Mouse (Mus musculus): ENCODE results near the gene Mid2. TPM values are rescaled to one million over a fixed set of nuclear protein-coding genes. Genes with fewer than 3 reads are reported as not detected.

Gene Mid2
- polyA plus RNA-seq (2014; fragmentation: Nextera tagmentation; extraction: Ambion mirVana): 3.8 and 6.6 TPM in 2 replicates

DNA sequence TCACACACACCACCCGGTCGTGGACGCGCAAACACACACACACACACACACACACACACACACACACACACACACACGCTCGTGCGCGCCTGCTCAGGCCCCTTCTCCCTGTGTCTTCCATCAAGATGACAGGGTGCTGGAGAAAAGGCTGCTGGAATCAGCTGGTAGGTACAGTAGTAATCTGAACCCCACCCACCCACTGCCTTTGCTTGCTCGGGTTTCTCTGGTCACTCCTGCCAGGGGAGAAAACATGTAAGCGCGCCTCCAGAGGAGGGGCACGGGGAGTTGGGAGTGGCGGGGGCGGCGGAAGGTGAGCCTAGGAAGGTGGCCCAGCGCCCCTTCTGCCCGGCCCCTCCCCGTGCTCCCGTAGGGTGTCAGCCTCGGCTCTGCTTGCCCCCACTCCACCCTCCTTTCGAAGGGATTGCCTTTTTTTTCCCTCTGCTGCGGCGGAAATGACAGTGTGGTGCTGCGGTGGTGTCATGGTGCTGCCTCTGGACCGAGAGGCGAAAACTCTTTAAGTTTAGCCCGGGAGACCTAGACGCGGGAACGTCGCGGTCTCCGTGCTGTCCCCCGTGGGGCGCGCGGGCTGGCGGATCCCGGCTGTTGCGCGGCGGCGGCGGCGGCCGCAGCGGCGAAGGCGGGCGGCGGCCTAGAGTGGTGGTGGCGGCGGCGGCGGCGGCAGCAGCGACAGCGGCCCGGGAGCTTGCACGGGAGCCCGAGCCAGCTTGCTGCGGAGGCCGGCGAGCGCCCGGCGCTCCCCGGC is at the start of gene Mid2:
TSS of gene Mid2 (plus strand) at position 121 of the 763 bp plus-strand sequence.
- WGBS: 10% methylated on average over 29 of the region's 68 CpGs
- H3K27me3 ChIP-seq (ENCODE audit: control insufficient read depth, insufficient read depth, low read length): peaks cover 10% of the 10 kb centered on the region; the same call in 1 of the 2 replicates
- no peaks in the 10 kb centered on the region for H3K9me3 ChIP-seq (ENCODE audit: control insufficient read depth, low read length)
- H3K36me3 ChIP-seq (ENCODE audit: control insufficient read depth, insufficient read depth, low read length): no peaks in the 10 kb centered on the region
- DNase-seq (ENCODE audit: low spot score) (peak; percentile 27), ATAC-seq (ENCODE audit: insufficient read depth, low FRiP score, low TSS enrichment) (peak; percentile 62)
- peak within 1 kb of the TSS; percentile 63 for H3K9ac ChIP-seq (ENCODE audit: low read length)
- peak within 1 kb of the TSS; percentile 54 for H3K4me3 ChIP-seq (ENCODE audit: low read depth, low read length)
- no peaks in the 10 kb centered on the region for H3K4me1 ChIP-seq (ENCODE audit: control insufficient read depth, insufficient read depth, low read length)
- H3K27ac ChIP-seq (ENCODE audit: low read depth, low read length): no peak within 1 kb of the TSS
- peak within 1 kb of the TSS; percentile 63 for H3K4me2 ChIP-seq (ENCODE audit: low read depth)

DNA sequence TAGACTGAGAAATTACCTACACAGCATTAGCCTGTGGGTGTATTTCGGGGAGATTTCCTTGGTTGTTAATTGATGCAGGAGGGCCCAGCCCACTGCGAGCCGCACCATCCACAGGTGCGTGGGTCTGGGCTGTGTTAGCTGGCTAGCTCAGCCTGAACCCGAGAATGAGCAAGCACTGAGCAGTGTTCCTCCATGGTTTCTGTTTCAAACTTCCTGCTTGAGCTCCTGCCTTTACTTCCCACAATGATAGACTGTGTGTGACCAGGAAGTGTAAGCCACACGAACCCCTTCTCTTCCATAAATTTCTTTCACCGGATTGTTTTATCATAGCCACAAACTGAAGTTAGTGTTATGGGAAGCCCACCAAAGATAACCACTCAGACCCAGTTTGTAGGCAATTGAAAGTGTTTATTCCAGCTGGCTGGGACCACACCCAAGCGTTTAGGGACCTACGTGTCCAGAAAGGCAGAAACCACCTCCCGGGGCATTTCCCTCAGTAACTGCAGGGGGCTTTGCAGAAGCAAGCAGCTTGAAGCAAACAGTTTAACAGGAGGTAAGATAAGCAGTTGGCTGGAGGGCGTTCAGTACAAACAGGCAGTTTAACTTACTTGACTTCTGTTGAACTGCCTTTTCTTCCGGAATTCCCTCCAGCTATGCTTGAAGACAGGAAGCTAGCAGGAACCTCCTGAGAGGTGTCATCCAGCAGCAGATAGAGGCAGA is 39.4 kb upstream of the Mid2 start:
- no peaks in the 10 kb centered on the region for H3K9me3 ChIP-seq (ENCODE audit: control insufficient read depth, low read length)
- WGBS: 63% methylated on average over 12 of the region's 12 CpGs
- no peak for DNase-seq (ENCODE audit: low spot score)
- no peak overlapping the region for H3K4me2 ChIP-seq (ENCODE audit: low read depth)
- no peak for ATAC-seq (ENCODE audit: insufficient read depth, low FRiP score, low TSS enrichment)
- H3K9ac ChIP-seq (ENCODE audit: low read length): no peak overlapping the region
- H3K27me3 ChIP-seq (ENCODE audit: control insufficient read depth, insufficient read depth, low read length): no peaks in the 10 kb centered on the region
- H3K4me1 ChIP-seq (ENCODE audit: control insufficient read depth, insufficient read depth, low read length): no peaks in the 10 kb centered on the region
- H3K36me3 ChIP-seq (ENCODE audit: control insufficient read depth, insufficient read depth, low read length): no peaks in the 10 kb centered on the region
- H3K27ac ChIP-seq (ENCODE audit: low read depth, low read length): no peak overlapping the region
- H3K4me3 ChIP-seq (ENCODE audit: low read depth, low read length): no peak overlapping the region

DNA sequence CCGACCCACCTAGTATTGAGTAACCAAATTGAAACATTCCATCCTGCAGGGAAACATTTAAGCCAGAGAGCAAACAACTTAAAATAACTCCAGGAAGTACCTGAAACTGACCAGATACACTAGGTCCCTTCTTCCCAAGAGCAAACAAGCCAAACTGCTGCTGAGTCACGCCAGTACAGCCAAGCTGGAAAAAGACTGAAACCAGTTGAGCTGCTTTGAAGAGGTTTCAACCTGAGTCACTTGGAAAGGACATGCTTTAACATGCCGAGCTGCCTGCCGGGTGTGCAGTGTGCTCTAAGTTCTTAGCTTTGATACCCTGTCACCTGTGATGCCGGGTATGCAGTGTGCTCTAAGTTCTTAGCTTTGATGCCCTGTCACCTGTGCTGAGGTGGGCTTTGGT is 26.4 kb upstream of the Mid2 start:
- no peak overlapping the region for H3K4me2 ChIP-seq (ENCODE audit: low read depth)
- H3K9me3 ChIP-seq (ENCODE audit: control insufficient read depth, low read length): no peaks in the 10 kb centered on the region
- H3K27me3 ChIP-seq (ENCODE audit: control insufficient read depth, insufficient read depth, low read length): no peaks in the 10 kb centered on the region
- no peak for DNase-seq (ENCODE audit: low spot score)
- WGBS: 96% methylated on average over 5 of the region's 5 CpGs
- no peak overlapping the region for H3K27ac ChIP-seq (ENCODE audit: low read depth, low read length)
- H3K36me3 ChIP-seq (ENCODE audit: control insufficient read depth, insufficient read depth, low read length): no peaks in the 10 kb centered on the region
- H3K4me3 ChIP-seq (ENCODE audit: low read depth, low read length): no peak overlapping the region
- H3K4me1 ChIP-seq (ENCODE audit: control insufficient read depth, insufficient read depth, low read length): no peaks in the 10 kb centered on the region
- ATAC-seq (ENCODE audit: insufficient read depth, low FRiP score, low TSS enrichment): no peak
- H3K9ac ChIP-seq (ENCODE audit: low read length): no peak overlapping the region

DNA sequence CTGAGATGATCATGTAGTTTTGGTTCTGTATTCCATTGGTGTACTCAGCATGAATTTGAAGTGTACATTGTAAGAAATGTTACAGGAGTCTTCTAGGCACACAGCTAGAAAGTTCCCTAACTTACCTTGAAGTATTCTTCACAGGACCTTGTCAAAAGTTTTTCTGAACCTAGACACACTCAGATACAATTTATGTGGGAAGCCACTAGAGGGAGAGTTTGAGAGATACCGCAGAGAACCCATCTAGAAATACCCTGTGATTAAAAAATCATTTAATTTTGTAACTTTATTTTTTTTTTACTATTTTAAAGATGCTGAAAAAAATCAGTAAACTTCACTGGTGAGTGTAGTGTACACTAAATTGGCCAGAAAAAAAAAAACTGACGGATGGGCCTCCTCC is 24.8 kb upstream of the Mid2 start:
- Histone ChIP-seq H3K36me3 (ENCODE audit: control insufficient read depth, insufficient read depth, low read length) (no peaks in the 10 kb centered on the region), H3K9me3 (ENCODE audit: control insufficient read depth, low read length) (no peaks in the 10 kb centered on the region), H3K4me1 (ENCODE audit: control insufficient read depth, insufficient read depth, low read length) (no peaks in the 10 kb centered on the region), H3K27me3 (ENCODE audit: control insufficient read depth, insufficient read depth, low read length) (no peaks in the 10 kb centered on the region), H3K4me3 (ENCODE audit: low read depth, low read length) (no peak overlapping the region), H3K9ac (ENCODE audit: low read length) (no peak overlapping the region), H3K4me2 (ENCODE audit: low read depth) (no peak overlapping the region), H3K27ac (ENCODE audit: low read depth, low read length) (no peak overlapping the region)
- ATAC-seq (ENCODE audit: insufficient read depth, low FRiP score, low TSS enrichment): no peak
- DNase-seq (ENCODE audit: low spot score): no peak
- WGBS: 73% methylated on average over 2 of the region's 2 CpGs

DNA sequence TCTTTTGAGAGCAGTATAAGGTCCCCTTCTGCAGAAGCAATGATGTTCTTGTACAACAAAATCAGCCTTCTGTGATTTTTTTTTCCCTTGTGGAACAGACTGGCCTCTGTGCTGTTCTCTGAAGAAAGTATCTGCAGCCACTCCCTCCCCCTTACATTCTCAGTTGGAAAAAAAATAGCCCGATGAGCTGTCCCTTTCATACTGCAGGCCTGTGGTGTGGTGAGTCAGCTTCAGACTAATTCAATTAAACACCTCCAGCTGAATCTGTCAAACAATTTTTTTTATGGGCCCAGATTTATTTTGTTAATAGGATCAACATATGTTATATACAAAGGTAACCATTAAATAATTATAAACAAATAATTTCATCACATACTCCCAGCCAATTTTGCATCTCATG is 3.7 kb upstream of the Mid2 start:
- WGBS: 40% methylated on average over 1 of the region's 1 CpGs
- no peak overlapping the region for H3K9ac ChIP-seq (ENCODE audit: low read length)
- H3K4me2 ChIP-seq (ENCODE audit: low read depth): no peak overlapping the region
- no peaks in the 10 kb centered on the region for H3K9me3 ChIP-seq (ENCODE audit: control insufficient read depth, low read length)
- DNase-seq (ENCODE audit: low spot score) (no peak), ATAC-seq (ENCODE audit: insufficient read depth, low FRiP score, low TSS enrichment) (no peak)
- H3K27ac ChIP-seq (ENCODE audit: low read depth, low read length): no peak overlapping the region
- no peaks in the 10 kb centered on the region for H3K4me1 ChIP-seq (ENCODE audit: control insufficient read depth, insufficient read depth, low read length)
- H3K4me3 ChIP-seq (ENCODE audit: low read depth, low read length): no peak overlapping the region
- peaks cover 10% of the 10 kb centered on the region; the same call in 1 of the 2 replicates for H3K27me3 ChIP-seq (ENCODE audit: control insufficient read depth, insufficient read depth, low read length)
- H3K36me3 ChIP-seq (ENCODE audit: control insufficient read depth, insufficient read depth, low read length): no peaks in the 10 kb centered on the region

DNA sequence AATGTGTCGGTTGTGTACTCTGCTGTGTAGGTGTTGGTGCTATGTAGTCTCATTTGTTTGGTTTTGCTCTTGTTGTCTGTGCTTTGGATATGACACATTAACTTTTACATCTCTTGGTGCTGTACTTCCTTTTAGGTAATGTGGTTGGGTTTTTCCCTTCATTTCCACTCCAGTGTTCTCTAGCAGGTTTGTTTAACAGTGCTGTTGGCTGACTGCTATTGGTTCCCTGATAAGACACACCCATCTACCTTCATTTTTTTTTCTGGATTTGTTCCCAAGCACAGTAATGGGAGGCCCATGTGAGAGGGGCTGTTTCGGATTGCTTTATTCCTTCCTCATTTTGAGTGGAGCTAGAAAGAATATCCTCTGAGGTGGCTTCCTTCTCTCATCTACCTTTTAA is 883 bp upstream of the Mid2 start:
- Histone ChIP-seq H3K4me2 (ENCODE audit: low read depth) (no peak overlapping the region), H3K4me1 (ENCODE audit: control insufficient read depth, insufficient read depth, low read length) (no peaks in the 10 kb centered on the region), H3K36me3 (ENCODE audit: control insufficient read depth, insufficient read depth, low read length) (no peaks in the 10 kb centered on the region), H3K9me3 (ENCODE audit: control insufficient read depth, low read length) (no peaks in the 10 kb centered on the region), H3K4me3 (ENCODE audit: low read depth, low read length) (no peak overlapping the region), H3K9ac (ENCODE audit: low read length) (no peak overlapping the region), H3K27me3 (ENCODE audit: control insufficient read depth, insufficient read depth, low read length) (peaks cover 10% of the 10 kb centered on the region; the same call in 1 of the 2 replicates), H3K27ac (ENCODE audit: low read depth, low read length) (no peak overlapping the region)
- DNase-seq (ENCODE audit: low spot score): no peak
- no peak for ATAC-seq (ENCODE audit: insufficient read depth, low FRiP score, low TSS enrichment)
- 84% methylated on average over 2 of the region's 2 CpGs for WGBS

DNA sequence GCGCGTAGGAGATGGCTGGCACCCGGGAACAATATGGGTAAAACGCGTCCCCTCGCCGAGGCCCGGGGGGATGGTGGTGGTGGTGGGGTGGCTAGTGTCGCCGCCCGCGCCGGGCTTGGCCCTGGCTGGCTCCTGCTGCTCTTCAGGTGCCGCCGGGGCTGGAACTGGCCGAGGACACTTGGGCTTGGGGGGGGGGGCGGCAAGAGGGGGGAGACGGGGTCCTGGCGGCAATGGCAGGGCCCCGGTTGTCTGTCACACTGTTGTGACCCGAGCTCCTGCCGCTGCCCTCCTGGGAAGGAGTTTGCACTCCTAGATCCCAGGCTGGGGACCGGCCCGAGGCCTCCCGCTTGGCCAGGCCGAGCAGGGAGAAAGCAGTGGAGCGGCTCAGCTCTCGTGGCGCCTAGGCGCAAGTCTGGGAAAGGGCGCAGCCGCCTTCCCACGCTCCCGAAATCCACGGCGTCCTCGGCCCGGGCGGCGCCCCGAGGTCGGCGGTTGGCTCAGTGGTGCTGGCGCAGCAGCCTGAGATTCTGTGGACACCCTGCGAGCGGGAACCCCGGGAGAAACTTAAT is 927 bp downstream of the Mid2 start:
- peaks cover 10% of the 10 kb centered on the region; the same call in 1 of the 2 replicates for H3K27me3 ChIP-seq (ENCODE audit: control insufficient read depth, insufficient read depth, low read length)
- H3K9ac ChIP-seq (ENCODE audit: low read length): peak overlapping the region; percentile 63
- H3K27ac ChIP-seq (ENCODE audit: low read depth, low read length): no peak overlapping the region
- WGBS: 24% methylated on average over 25 of the region's 47 CpGs
- H3K4me3 ChIP-seq (ENCODE audit: low read depth, low read length): peak overlapping the region; percentile 54
- H3K4me1 ChIP-seq (ENCODE audit: control insufficient read depth, insufficient read depth, low read length): no peaks in the 10 kb centered on the region
- ATAC-seq (ENCODE audit: insufficient read depth, low FRiP score, low TSS enrichment) (peak; percentile 62), DNase-seq (ENCODE audit: low spot score) (peak; percentile 40)
- no peaks in the 10 kb centered on the region for H3K36me3 ChIP-seq (ENCODE audit: control insufficient read depth, insufficient read depth, low read length)
- peak overlapping the region; percentile 63 for H3K4me2 ChIP-seq (ENCODE audit: low read depth)
- no peaks in the 10 kb centered on the region for H3K9me3 ChIP-seq (ENCODE audit: control insufficient read depth, low read length)

DNA sequence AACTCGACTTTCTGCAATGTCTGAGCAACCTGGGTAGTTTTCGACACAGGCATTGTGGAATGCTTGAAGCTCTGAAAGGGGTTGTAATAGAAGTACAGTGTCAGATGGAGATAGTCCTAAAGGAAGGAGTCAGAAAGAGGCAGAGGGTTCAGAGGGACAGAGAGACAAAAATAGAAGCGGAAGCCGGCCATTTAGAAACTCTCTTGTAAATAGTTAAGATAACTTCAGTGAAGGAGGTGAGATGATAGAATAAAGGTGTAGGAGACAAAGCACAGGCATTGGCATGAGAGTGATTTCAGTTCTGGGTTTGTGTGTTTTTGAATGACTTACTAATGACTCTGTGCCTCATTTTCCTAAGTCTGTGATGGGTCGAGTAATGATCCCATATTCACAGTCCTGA is 11.0 kb downstream of the Mid2 start:
- ATAC-seq (ENCODE audit: insufficient read depth, low FRiP score, low TSS enrichment): no peak
- no peak overlapping the region for H3K27ac ChIP-seq (ENCODE audit: low read depth, low read length)
- H3K4me3 ChIP-seq (ENCODE audit: low read depth, low read length): no peak overlapping the region
- WGBS: 86% methylated on average over 5 of the region's 5 CpGs
- no peak overlapping the region for H3K9ac ChIP-seq (ENCODE audit: low read length)
- DNase-seq (ENCODE audit: low spot score): no peak
- H3K27me3 ChIP-seq (ENCODE audit: control insufficient read depth, insufficient read depth, low read length): 0 out of 2 replicates have a peak, but pooled peaks cover 2% of the 10 kb centered on the region
- no peaks in the 10 kb centered on the region for H3K9me3 ChIP-seq (ENCODE audit: control insufficient read depth, low read length)
- no peaks in the 10 kb centered on the region for H3K36me3 ChIP-seq (ENCODE audit: control insufficient read depth, insufficient read depth, low read length)
- no peaks in the 10 kb centered on the region for H3K4me1 ChIP-seq (ENCODE audit: control insufficient read depth, insufficient read depth, low read length)
- no peak overlapping the region for H3K4me2 ChIP-seq (ENCODE audit: low read depth)

Measured in neural tube, embryonic 11.5 days (tissue).